Mouse (Mus musculus) kidney, adult 2 months (tissue): ENCODE measurements at regions not wholly inside any gene's neighbourhood (a gene's known extent, or its start where the extent isn't known, plus 50 kb on each side); places are given as distances from the start of the nearest gene placed in this dataset.
A peak's percentile ranks its signal among the peaks of the same experiment; 100 is the strongest.

Experiments used
- DNase-seq: peaks from one replicate; pipeline ENCODE4 v3.0.0; 2021
- H3K27ac ChIP-seq: fragments of 200-500 bp; 2 replicates; pipeline ENCODE4 v1.5.1; 2012; ENCODE audit warnings: low read depth, low read length, control low read depth, inconsistent platforms; ENCODE audit not compliant: insufficient read depth
- H3K27me3 ChIP-seq: fragments of 200-500 bp; replicated peaks from 2 replicates; pipeline ENCODE4 v1.6.1; 2012; ENCODE audit warnings: mild to moderate bottlenecking, moderate library complexity, low read length, inconsistent platforms; ENCODE audit not compliant: control insufficient read depth, insufficient read depth
- H3K36me3 ChIP-seq: fragments of 200-500 bp; 2 replicates; pipeline ENCODE4 v1.6.1; 2012; ENCODE audit warnings: mild to moderate bottlenecking, moderate library complexity, low read length, inconsistent platforms; ENCODE audit not compliant: control insufficient read depth, insufficient read depth
- H3K4me1 ChIP-seq: fragments of 200-500 bp; 2 replicates; pipeline ENCODE4 v1.6.1; 2011; ENCODE audit warnings: low read length; ENCODE audit not compliant: control insufficient read depth, insufficient read depth
- H3K4me3 ChIP-seq: fragments of 200-500 bp; 2 replicates; pipeline ENCODE4 v1.5.1; 2011; ENCODE audit warnings: mild to moderate bottlenecking, low read depth, low read length, control low read depth; ENCODE audit not compliant: insufficient read depth
- CTCF ChIP-seq: fragments of 200-500 bp; conservative IDR thresholded peaks from 2 replicates; pipeline ENCODE4 v1.5.1; 2011; ENCODE audit warnings: low read depth, mild to moderate bottlenecking, control low read depth, low read length, moderate library complexity, mixed read lengths; ENCODE audit not compliant: insufficient read depth, insufficient read length
- POLR2A ChIP-seq: fragments of 200-500 bp; IDR thresholded peaks from one replicate; pipeline ENCODE4 v1.6.1; 2011; ENCODE audit warnings: low read depth, low read length, control low read depth
- WGBS: fragments of 180-500 bp; shearing (Covaris S2); methylation state at CpG from one replicate; pipeline ENCODE4 v1.1.7; 2018; 5-methylcytosine and 5-hydroxymethylcytosine counted together

DNA sequence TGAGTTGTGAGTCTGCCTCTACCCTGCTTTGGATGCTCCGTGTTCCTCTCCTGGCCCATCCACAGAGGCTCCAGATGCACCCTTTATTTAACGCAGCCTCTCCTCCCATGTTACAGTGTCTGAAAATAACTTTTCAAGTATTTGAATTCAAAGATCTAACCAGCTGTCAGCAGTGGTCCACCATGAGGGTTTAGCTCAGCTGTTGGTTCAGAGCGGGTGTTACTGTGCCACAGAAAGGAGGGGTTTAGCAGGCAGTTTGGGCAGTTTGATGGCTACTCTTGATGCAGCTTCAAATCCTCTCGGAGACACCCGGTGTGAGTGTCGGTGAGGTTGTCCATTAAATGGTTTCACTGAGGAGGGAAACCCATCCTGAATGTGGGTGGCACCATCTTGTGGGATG lies 441.8 kb downstream of the Fgf9 start:
- Histone ChIP-seq H3K4me3 (no peak overlapping the region), H3K36me3 (no peaks in the 10 kb centered on the region), H3K4me1 (peaks cover 10% of the 10 kb centered on the region), H3K27me3 (no peaks in the 10 kb centered on the region), H3K27ac (peak overlapping the region; percentile 9; the same call in 1 of the 2 replicates)
- DNase-seq: no peak
- TF ChIP-seq POLR2A: no peak
- TF ChIP-seq CTCF: no peak
- WGBS: 95% methylated on average over 6 of the region's 6 CpGs

DNA sequence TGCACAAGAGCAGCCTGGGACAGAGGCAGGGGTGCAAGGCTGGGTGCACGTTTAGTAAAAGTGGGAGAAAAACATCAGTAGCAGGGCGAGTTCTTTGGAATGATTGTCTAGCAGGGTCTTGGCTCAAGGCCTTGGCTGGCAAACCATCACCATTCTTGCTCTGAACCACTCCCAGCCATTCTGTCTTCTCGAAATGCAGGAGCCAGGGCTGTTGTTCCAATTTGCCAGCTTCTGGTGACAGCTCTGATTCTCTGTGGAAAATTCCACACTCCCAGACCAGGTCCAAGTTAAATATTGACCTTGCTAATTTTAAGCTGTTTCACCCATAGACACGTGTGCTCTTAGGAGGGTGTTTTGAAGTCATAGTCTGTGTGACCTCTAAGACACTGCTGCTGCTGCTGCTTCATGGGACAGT lies 441.2 kb downstream of the Fgf9 start:
- TF ChIP-seq CTCF (no peak), POLR2A (no peak)
- Histone ChIP-seq H3K4me3 (no peak overlapping the region), H3K27me3 (no peaks in the 10 kb centered on the region), H3K36me3 (no peaks in the 10 kb centered on the region), H3K4me1 (peaks cover 10% of the 10 kb centered on the region), H3K27ac (peak overlapping the region; percentile 29; the same call in 1 of the 2 replicates)
- peak; percentile 86 for DNase-seq
- 15% methylated on average over 4 of the region's 4 CpGs for WGBS

DNA sequence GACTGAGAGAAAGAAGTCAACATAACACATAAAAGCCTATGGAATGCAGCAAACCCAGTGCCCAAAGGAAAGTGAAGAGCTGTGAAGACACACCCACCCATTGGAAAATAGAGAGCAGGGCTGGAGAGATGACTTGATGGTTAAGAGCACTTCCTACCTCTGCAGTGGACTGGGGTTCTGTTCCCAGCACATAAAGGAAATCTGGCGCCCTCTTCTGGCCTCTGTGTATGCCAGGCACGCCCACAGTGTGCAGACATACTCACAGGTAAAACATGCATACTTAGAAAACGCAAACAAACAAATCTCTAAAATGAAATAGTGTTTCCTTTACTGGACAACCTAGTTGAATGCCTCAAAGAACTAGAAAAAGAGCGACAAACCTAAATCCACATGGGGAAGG lies 440.4 kb downstream of the Fgf9 start:
- peak; percentile 11 for DNase-seq
- no peak for TF ChIP-seq POLR2A
- peak; percentile 32 for TF ChIP-seq CTCF
- no peaks in the 10 kb centered on the region for H3K36me3 ChIP-seq
- no peaks in the 10 kb centered on the region for H3K27me3 ChIP-seq
- H3K27ac ChIP-seq: peak overlapping the region; percentile 29; the same call in 1 of the 2 replicates
- H3K4me3 ChIP-seq: no peak overlapping the region
- 81% methylated on average over 4 of the region's 4 CpGs for WGBS
- H3K4me1 ChIP-seq: peaks cover 10% of the 10 kb centered on the region

DNA sequence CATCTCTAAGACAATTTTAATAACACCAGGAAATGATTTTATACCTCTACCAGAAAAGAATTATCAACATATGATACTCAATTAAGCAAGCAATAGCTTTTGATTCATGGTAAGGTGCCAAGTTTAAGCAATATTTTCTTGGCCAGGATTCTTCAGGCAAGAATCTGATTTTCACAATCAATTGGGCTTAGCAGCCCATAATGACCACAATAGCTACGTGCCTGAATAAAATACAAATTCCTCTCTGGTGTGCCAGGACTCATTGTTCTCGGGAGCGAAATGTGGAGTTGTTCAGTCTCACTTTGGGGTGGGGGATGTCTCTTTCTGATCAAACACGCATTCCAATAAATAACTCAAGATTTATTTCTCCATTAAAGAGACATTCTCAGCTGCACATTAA lies 438.8 kb downstream of the Fgf9 start:
- Histone ChIP-seq H3K4me3 (no peak overlapping the region), H3K4me1 (peaks cover 10% of the 10 kb centered on the region), H3K27ac (no peak overlapping the region), H3K27me3 (no peaks in the 10 kb centered on the region), H3K36me3 (no peaks in the 10 kb centered on the region)
- WGBS: 42% methylated on average over 4 of the region's 4 CpGs
- no peak for TF ChIP-seq CTCF
- no peak for TF ChIP-seq POLR2A
- DNase-seq: no peak

GRCm38 (mm10) chr14:58506490-58506889 lies 436.1 kb downstream of the Fgf9 start:
- Histone ChIP-seq H3K27ac (no peak overlapping the region), H3K36me3 (no peaks in the 10 kb centered on the region), H3K27me3 (no peaks in the 10 kb centered on the region), H3K4me3 (no peak overlapping the region), H3K4me1 (peaks cover 9% of the 10 kb centered on the region)
- DNase-seq: no peak
- WGBS: 70% methylated on average over 3 of the region's 3 CpGs
- TF ChIP-seq POLR2A (no peak), CTCF (no peak)

DNA sequence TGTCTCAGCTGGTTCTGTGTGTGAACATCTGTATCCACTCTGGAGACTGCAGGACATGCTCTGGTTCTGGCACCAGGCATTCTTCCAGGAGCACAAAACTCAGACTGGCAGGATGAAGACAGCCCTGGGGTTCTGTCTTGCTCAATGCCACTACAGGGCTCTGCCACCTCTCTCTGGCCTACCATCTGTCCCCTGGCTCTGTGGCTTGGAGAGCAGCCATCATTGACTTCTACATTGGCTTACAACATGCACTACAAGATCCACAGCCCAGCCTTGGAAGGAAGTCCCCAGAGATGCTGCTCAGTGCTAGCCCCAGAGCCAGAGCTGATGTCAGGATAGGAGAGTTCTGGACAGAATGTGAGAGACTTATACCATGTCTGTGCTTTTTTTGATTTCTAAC lies 435.5 kb downstream of the Fgf9 start:
- H3K36me3 ChIP-seq: no peaks in the 10 kb centered on the region
- H3K27me3 ChIP-seq: no peaks in the 10 kb centered on the region
- peak; percentile 10 for DNase-seq
- peaks cover 4% of the 10 kb centered on the region; the same call in 1 of the 2 replicates for H3K4me1 ChIP-seq
- no peak overlapping the region for H3K27ac ChIP-seq
- TF ChIP-seq CTCF (no peak), POLR2A (no peak)
- H3K4me3 ChIP-seq: no peak overlapping the region

GRCm38 (mm10) chr14:58502890-58503289 lies 432.5 kb downstream of the Fgf9 start:
- H3K27me3 ChIP-seq: no peaks in the 10 kb centered on the region
- WGBS: 89% methylated on average over 8 of the region's 8 CpGs
- no peak for DNase-seq
- no peak overlapping the region for H3K4me3 ChIP-seq
- H3K36me3 ChIP-seq: no peaks in the 10 kb centered on the region
- no peaks in the 10 kb centered on the region for H3K4me1 ChIP-seq
- no peak overlapping the region for H3K27ac ChIP-seq
- no peak for TF ChIP-seq POLR2A
- TF ChIP-seq CTCF: no peak

DNA sequence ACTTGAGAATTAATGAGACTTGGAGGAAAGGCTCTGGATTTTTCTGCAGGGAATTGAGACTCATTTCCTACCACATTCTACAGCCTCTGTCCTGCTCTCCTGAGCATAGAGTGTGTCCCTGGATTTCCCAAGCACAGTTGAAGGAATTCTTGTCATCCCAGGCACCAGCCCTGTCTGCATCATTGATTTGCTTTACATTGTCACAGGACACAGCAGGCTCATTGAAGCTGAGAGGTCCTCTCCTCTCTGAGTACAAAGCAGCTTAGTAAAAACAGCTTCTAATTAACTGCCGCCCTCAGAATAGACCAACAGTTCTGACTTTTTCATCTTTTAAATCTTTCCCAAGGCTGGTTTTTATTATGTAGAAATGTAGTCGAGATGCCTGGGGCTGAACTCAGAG lies 429.7 kb downstream of the Fgf9 start:
- H3K4me1 ChIP-seq: no peaks in the 10 kb centered on the region
- H3K4me3 ChIP-seq: no peak overlapping the region
- H3K36me3 ChIP-seq: no peaks in the 10 kb centered on the region
- TF ChIP-seq CTCF (no peak), POLR2A (no peak)
- DNase-seq: no peak
- 39% methylated on average over 2 of the region's 2 CpGs for WGBS
- no peak overlapping the region for H3K27ac ChIP-seq
- H3K27me3 ChIP-seq: no peaks in the 10 kb centered on the region
